Mouse (Mus musculus): ENCODE data around the gene Klf12. TPM values are rescaled to one million over a fixed set of nuclear protein-coding genes. Genes with fewer than 3 reads are reported as not detected.

Klf12 gene
- polyA plus RNA-seq, 1 experiment: 11.1 TPM

DNA sequence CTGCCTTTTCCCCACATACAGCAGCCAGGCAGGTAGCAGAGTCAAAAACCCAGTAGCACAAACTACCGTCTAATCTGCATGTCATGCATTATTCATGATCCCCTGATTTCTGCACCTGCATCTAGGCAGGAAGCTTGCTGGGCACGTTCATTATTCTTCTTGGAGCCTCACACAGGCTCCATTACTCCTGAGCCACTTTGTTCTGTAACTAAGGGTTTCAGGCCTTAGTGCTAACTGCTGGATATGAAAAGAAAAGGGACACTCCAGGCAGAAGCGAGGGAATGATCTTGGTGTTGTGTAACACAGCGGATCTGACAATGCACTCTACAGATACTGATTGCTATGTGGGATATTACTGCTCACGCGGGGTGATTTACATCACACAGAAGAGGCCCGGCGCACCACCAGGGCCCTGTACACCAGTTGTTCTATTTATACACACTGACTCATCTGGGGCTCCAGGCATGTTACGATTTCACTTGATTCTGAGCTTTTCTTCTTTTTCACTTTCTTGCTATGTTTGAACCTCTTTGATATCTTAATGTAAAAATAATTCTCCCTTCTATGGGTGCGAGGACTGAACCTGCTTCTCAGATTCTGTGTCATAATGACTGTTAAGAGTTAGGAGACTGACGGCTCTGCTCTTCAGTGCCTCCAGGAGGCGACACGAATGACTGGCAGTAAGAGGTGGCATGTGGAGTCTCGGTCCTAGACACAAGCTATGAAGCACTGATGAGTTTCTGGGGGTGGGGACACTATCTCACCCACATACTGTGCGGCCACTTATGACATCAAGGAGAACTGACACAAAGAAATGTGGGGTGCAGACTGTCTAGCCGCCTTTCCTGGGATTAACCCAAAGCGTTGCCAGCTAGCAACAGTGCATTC, 340.0 kb downstream of the Klf12 start:
- no peak for DNase-seq
- Histone ChIP-seq H3K4me1 (ENCODE audit: control insufficient read depth, insufficient read depth, low read length) (peaks cover 6% of the 10 kb centered on the region), H3K4me3 (replicated peaks; ENCODE audit: extremely low read depth, low read depth, low read length) (no peak overlapping the region)
- no peak for TF ChIP-seq POLR2A (IDR thresholded peaks at IDR 0.05; ENCODE audit: borderline replicate concordance, extremely low read depth, low read depth, low read length)
- TF ChIP-seq CTCF (IDR thresholded peaks at IDR 0.05; ENCODE audit: insufficient read depth, low read length): no peak
- 84% methylated on average over 17 of the region's 17 CpGs for WGBS

DNA sequence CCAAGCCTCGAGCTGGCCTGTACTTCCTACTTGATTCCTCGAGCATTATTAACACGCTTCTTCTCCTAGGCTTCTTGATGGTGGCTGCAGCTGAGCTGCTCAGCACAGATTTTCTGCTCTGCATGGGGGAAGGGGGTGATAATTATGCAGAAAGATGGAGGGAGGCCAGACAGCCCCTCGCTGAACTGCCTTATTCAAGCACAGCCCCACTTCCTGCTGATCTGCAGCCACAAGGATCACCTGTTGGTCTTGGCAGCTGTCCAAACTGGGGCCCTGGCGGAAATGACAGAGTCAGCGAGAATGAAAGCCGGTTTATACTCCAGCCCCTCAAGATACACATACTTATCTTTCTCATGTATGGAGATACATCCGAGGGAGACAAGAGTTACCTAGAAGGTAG, 341.3 kb downstream of the Klf12 start:
- Histone ChIP-seq H3K4me3 (replicated peaks; ENCODE audit: extremely low read depth, low read depth, low read length) (no peak overlapping the region), H3K4me1 (ENCODE audit: control insufficient read depth, insufficient read depth, low read length) (peaks cover 6% of the 10 kb centered on the region)
- WGBS: 8% methylated on average over 8 of the region's 8 CpGs
- TF ChIP-seq POLR2A (IDR thresholded peaks at IDR 0.05; ENCODE audit: borderline replicate concordance, extremely low read depth, low read depth, low read length) (no peak), CTCF (IDR thresholded peaks at IDR 0.05; ENCODE audit: insufficient read depth, low read length) (no peak)
- DNase-seq: peak; percentile 23

DNA sequence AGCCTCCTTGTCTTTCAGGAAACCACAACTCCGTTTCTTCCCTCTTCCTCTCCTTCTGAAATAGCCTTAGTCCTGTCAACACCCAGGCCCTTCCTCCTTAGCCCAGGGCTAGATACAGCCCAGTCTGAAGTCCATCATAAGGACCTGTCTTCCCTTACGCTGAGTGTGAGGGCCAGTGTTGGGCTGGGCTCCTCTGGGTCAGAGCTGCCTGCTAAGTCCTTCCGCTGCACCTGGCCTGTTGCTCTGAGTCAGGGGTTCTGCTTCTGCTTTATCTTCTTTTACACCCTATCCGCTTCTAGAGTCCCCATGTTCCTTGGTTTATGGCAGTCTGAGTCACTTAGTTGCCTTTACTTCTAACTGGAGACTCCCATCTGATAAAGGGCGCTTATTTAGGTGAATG, 351.0 kb downstream of the Klf12 start:
- WGBS: 76% methylated on average over 5 of the region's 5 CpGs
- Histone ChIP-seq H3K4me1 (ENCODE audit: control insufficient read depth, insufficient read depth, low read length) (no peaks in the 10 kb centered on the region), H3K4me3 (replicated peaks; ENCODE audit: extremely low read depth, low read depth, low read length) (no peak overlapping the region)
- no peak for DNase-seq
- no peak for TF ChIP-seq CTCF (IDR thresholded peaks at IDR 0.05; ENCODE audit: insufficient read depth, low read length)

DNA sequence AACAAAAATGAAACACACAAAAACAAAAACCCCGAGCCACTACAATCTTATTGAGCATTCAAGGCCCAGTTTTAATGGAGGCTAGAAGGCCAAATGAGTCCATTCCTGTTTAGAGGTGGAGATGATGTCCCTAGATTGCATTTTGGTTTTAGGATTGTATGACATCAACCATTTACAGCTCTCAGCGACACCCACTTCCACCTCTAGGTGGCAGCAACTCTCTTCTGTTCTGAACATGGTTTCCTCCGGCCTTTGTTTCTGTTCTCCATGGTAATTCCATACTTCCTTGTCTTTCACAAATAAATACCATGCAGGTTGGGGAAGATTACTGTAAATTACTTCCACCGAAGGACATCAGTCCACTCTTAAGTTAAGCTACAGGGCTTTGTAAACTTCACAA, 352.6 kb downstream of the Klf12 start:
- peak; percentile 53 for DNase-seq
- Histone ChIP-seq H3K4me1 (ENCODE audit: control insufficient read depth, insufficient read depth, low read length) (no peaks in the 10 kb centered on the region), H3K4me3 (replicated peaks; ENCODE audit: extremely low read depth, low read depth, low read length) (no peak overlapping the region)
- 4% methylated on average over 4 of the region's 4 CpGs for whole genome bisulfite sequencing
- TF ChIP-seq CTCF (IDR thresholded peaks at IDR 0.05; ENCODE audit: insufficient read depth, low read length) (peak; percentile 60), POLR2A (IDR thresholded peaks at IDR 0.05; ENCODE audit: borderline replicate concordance, extremely low read depth, low read depth, low read length) (no peak)

DNA sequence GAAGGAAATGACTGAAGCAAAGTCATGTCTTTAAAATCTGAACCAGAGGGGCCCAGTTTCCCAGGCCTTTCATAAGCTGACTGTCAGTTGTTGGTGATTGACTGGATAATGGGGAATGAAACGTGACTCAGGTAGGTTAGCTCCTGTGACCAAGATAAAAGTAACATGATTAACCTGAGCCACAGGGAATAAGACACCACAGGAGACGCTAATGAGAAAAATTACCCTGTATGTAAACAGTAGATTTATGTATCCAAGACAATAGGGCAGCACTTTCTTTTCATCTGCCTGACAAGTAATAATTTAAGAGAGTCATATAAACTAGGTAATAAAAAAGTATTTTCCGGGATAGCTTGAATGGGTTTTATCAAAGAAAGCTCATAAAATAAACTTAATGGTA, 372.6 kb downstream of the Klf12 start:
- TF ChIP-seq CTCF (IDR thresholded peaks at IDR 0.05; ENCODE audit: insufficient read depth, low read length) (no peak), POLR2A (IDR thresholded peaks at IDR 0.05; ENCODE audit: borderline replicate concordance, extremely low read depth, low read depth, low read length) (no peak)
- no peak for DNase-seq
- 85% methylated on average over 3 of the region's 3 CpGs for WGBS
- no peaks in the 10 kb centered on the region for H3K4me1 ChIP-seq (ENCODE audit: control insufficient read depth, insufficient read depth, low read length)
- no peak overlapping the region for H3K4me3 ChIP-seq (replicated peaks; ENCODE audit: extremely low read depth, low read depth, low read length)

DNA sequence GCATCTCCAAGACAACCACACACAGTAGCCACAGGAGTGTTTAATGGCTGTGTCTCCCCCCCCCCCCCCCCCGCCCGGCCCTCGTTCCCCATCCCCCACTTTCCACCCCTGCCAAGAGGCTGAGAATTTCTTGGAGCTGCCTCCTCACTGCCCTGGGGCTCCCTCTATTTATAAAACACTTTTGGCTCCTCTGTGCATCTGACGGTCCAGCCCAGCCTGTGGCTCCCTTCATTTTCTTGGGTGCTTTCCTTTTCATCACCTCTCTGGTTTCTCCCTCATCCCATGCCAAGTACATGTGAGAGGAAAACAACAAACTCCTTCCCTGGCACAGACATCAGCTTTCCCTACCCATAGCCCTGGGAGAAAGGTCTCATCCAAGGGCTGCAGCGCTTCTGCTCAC, 373.6 kb downstream of the Klf12 start:
- H3K4me1 ChIP-seq (ENCODE audit: control insufficient read depth, insufficient read depth, low read length): no peaks in the 10 kb centered on the region
- TF ChIP-seq CTCF (IDR thresholded peaks at IDR 0.05; ENCODE audit: insufficient read depth, low read length): no peak
- no peak for TF ChIP-seq POLR2A (IDR thresholded peaks at IDR 0.05; ENCODE audit: borderline replicate concordance, extremely low read depth, low read depth, low read length)
- DNase-seq: no peak
- WGBS: 52% methylated on average over 5 of the region's 5 CpGs
- no peak overlapping the region for H3K4me3 ChIP-seq (replicated peaks; ENCODE audit: extremely low read depth, low read depth, low read length)

DNA sequence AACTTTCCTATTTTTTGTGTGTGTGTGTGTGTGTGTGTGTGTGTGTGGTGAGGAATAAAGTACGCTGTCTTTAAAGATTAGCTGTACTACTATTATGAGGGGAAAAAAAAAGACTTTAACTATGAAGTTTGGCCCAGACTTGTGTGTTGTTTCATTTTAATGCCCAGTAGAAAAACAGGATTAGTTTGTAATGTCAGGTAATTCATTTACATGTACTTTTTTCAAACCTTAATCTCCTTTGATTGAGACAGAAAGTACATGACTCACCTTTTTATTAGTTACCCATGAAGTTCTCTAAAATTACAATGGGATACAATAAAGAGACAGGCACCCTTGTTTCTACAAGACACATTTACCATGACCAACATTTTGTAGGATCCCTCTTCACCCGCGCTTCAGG, 383.6 kb downstream of the Klf12 start:
- WGBS: 92% methylated on average over 3 of the region's 3 CpGs
- no peaks in the 10 kb centered on the region for H3K4me1 ChIP-seq (ENCODE audit: control insufficient read depth, insufficient read depth, low read length)
- no peak overlapping the region for H3K4me3 ChIP-seq (replicated peaks; ENCODE audit: extremely low read depth, low read depth, low read length)
- no peak for DNase-seq
- no peak for TF ChIP-seq POLR2A (IDR thresholded peaks at IDR 0.05; ENCODE audit: borderline replicate concordance, extremely low read depth, low read depth, low read length)
- no peak for TF ChIP-seq CTCF (IDR thresholded peaks at IDR 0.05; ENCODE audit: insufficient read depth, low read length)

DNA sequence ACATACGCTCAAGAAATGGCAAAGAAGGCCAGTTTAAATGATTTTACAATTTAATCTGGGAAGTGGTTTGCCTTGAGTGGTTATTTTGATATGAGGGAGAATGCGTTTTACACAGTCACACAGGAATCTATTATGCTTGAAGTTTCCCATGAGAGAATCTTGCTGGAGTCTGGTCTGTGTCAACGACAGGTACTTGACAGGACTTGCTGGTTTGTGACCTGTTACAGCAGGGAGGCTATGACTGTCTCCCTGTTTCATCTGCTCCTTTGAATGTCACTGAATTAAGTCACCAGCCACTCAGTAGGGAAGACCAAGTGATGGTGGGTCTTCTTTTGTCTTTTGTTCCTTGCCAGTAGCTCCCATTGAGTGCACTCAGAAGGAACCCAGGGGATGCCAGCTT, 385.6 kb downstream of the Klf12 start:
- TF ChIP-seq CTCF (IDR thresholded peaks at IDR 0.05; ENCODE audit: insufficient read depth, low read length) (no peak), POLR2A (IDR thresholded peaks at IDR 0.05; ENCODE audit: borderline replicate concordance, extremely low read depth, low read depth, low read length) (no peak)
- 77% methylated on average over 3 of the region's 3 CpGs for WGBS
- H3K4me3 ChIP-seq (replicated peaks; ENCODE audit: extremely low read depth, low read depth, low read length): no peak overlapping the region
- H3K4me1 ChIP-seq (ENCODE audit: control insufficient read depth, insufficient read depth, low read length): no peaks in the 10 kb centered on the region
- no peak for DNase-seq

DNA sequence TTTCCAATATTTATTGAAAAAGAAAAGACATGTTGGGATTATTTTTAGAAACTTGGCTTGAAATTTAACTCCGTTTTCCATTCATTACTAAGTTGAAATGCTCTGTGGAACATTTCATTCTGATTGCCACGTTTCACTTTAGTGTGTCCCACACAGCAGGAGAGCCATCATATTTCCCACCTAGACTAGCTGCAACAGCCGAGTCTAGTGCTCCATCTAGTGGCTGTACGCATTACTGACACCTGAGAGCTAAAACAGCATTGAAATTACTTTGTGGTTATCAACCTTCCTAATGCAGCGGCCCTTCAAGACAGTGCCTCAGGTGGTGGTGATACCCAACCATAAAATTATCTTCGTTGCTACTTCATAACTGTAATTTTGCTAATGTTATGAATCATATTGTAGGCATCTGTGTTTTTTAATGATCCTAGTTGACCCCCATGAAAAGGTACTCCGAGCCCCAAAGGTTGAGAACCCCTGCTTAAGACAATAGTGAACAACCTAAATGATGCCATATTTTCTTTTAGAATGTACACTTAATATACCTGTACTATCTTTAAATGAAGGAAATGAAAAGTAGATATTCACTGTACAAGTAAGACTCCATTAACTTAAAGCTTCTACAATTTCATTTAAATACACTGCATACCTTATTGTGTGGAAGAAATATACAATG, 389.6 kb downstream of the Klf12 start:
- TF ChIP-seq CTCF (IDR thresholded peaks at IDR 0.05; ENCODE audit: insufficient read depth, low read length) (peak; percentile 57), POLR2A (IDR thresholded peaks at IDR 0.05; ENCODE audit: borderline replicate concordance, extremely low read depth, low read depth, low read length) (no peak)
- H3K4me1 ChIP-seq (ENCODE audit: control insufficient read depth, insufficient read depth, low read length): no peaks in the 10 kb centered on the region
- WGBS: 17% methylated on average over 7 of the region's 7 CpGs
- no peak overlapping the region for H3K4me3 ChIP-seq (replicated peaks; ENCODE audit: extremely low read depth, low read depth, low read length)
- DNase-seq: peak; percentile 58

DNA sequence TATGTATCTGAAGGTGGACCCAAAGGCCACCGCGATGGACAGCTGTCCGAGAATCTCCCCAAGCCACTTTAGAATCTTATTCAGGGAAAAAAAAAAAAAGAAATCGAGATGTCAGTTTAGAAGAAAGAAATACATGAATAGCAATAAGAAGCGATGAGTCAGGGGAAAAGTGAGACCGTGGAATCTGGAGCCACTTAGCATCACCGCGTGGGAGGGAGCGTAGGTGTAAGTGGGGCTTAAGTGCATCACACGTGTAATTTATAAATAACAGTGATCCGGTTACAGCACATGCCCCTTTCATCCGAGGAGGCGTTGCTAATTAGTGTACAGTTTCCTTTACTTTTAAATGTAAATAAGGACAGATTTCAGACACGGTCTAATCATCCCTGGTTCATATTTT, 390.4 kb downstream of the Klf12 start:
- 73% methylated on average over 14 of the region's 14 CpGs for WGBS
- no peak overlapping the region for H3K4me3 ChIP-seq (replicated peaks; ENCODE audit: extremely low read depth, low read depth, low read length)
- H3K4me1 ChIP-seq (ENCODE audit: control insufficient read depth, insufficient read depth, low read length): no peaks in the 10 kb centered on the region
- no peak for DNase-seq
- TF ChIP-seq POLR2A (IDR thresholded peaks at IDR 0.05; ENCODE audit: borderline replicate concordance, extremely low read depth, low read depth, low read length) (no peak), CTCF (IDR thresholded peaks at IDR 0.05; ENCODE audit: insufficient read depth, low read length) (no peak)
